Mouse (Mus musculus) heart, postnatal 4 days (tissue): ENCODE measurements around the gene Marcksl1. TPM values are rescaled to one million over a fixed set of nuclear protein-coding genes. Genes with fewer than 3 reads are reported as not detected.

Experiments
- DNase-seq: peaks from one replicate; pipeline ENCODE4 v3.0.0; 2021
- total RNA-seq, 2 experiments: library from RNA; stranded (reverse); gene quantifications; 2 replicates each; pipeline ENCODE4 v1.2.3; 2021

The Marcksl1 gene
- 10 to 100 TPM; 96.6 to 97.7 TPM for total RNA-seq

DNA sequence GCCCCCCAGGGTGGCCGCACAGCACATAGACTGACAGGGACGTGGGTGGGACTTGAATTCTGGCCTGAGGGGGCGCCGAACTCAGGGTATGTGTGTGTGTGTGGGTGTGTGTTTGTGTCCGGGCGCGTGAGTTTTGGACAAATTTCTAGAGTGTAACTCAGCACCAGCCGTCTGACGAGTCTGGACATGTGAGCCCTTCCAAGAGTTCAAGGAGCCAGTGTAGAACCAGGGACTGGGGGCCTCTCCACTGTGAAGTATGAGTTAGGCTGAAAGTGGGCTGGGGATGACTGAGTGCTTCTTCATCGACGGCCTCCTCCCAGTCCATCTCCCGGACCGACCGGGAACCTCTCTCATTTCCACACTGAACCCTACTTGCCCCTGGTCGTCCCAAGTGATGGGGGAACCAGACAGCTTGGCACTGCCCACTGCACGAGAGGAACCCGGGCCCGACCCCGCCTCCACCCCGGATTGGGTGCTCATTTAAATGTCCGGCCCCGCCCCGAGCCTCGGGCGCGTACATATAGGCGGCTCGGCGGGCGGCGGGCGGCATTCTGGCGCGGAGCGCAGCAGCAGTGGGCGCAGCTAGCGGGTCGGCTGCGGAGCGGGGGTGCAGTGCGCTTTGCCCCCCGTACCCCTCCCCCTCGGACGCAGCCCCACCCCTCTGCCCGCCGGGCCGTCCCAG lies at the start of gene Marcksl1:
Gene Marcksl1, plus strand, starts transcription at position 496 of the 682 bp plus-strand sequence.
- peak; percentile 93 for DNase-seq

DNA sequence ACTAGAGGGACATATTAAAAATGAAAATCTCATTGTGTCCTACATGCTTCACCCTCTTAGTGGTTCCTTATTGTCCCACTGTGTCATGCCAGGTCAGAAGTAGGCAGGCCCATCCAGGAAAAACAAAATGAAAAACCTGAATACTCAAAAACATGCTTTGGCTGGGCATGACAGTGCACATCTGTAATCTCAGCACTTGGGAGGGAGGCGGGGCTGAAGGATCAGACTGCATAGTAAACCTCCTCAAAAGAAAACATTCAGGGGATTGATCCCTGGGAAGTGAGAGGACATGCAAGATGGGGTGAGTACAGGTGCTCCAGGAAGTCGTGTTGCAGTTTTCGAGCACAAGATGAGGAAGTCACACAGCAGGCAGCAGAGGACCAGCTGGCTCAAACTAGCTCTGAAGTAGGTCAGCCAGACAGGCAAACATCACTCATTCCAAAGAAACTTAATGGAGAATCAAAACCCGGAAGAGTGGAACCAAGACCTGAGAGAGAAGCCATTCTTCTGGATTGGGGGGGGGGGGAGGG lies 49.0 kb upstream of the Marcksl1 start:
- DNase-seq: no peak

DNA sequence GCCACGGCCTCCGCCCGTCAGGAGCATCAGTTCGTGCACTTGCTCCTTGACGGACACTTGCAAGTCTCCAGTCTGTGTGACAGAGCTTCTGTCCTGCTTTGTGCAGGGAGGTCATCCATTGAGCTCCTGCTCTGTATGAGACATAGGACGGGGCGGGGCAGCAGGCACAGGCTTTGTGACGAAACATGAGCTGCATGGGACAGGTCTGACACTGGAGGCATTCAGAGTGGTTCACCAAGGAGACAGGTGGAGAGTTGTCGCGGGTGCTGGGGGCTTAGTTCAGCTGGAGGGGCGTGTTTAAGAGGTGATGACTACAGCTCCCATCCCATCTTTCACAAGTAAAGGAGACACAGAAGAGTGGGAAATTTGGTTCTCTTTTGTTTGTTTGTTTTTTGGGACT lies 37.3 kb upstream of the Marcksl1 start:
- DNase-seq: no peak

DNA sequence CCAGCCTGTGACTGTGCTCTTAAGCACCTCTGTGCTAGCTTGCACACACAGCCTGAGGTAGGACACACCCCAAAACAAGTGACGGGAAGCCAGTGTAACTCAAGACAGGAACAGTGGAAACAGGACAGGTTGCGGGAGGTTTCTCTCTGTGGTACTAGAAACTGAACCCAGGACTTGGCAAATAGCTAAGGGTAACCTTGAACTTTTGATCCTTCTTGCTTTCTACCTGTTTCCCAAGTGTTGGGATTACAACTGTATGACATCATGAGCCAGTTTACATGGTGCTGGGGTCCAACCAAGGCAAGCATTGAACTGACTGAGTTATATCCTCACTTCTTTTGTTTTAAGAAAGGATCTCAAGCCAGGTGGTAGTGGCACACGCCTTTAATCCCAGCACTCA lies 33.5 kb upstream of the Marcksl1 start:
- DNase-seq: no peak

DNA sequence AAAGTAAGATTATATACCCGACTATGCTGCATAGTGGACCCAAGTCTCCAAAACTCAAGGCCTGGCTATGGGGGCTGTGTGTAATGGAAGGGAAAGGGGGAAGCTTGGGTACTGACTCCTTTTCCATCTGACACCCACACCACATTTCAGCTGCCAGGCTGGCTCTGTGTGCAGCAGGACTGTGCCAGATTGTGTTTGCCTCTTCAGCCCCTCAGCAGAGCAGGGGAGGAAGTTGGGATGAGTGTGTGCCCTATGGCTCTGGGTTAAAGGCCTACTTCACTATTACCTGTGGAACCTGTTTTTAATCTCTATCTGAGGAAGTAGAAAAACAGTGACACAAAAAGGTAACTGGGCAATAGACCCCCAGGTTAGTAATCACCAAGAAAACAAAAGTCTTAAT lies 32.3 kb upstream of the Marcksl1 start:
- no peak for DNase-seq

DNA sequence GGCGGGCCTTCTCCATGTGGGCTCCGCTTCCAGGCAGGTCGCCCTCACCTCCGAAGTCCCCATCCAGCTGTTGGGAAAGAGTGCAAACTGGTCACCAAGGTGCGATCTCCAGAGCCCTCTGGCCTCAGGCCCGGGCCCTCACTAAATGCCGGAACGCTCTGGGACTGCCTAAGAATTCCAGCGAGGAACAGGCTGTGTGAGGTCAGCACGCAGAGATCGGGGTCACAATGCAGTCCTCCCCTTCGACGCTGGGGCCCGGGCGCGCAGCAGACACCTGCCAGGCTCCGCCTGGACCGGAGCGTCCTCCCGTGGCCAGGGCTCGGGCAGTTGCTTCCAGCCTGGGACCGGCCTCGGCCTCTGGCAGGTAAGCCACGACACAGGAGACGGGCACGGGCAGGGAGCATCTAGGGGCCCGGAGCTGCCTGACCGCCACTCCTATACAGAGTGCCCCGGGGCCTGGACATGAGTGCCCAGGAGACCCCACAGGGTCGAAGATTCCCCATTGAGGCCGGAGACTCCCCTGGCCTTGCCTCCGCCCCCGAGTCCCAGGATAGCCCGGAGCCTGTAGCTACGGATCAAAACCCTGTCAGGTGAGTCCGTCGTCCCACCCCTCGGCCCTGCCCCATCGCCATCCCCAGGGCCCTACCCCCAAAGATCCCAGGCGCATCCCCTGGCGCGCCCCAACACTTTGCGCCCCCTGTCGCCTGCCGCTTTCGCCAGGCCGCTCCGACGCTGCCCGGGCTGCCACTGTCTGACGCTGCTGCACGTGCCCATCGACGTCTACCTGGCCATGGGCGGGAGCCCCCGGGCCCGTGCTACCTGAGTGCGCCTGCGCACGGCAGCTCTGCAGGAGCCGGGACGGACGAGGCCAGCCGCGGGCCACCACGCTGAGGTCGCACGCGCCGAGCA lies 22.2 kb upstream of the Marcksl1 start, which contains the start of the genes Tssk3 and Fam229a:
Gene Tssk3, minus strand, starts transcription at position 51 of the 909 bp plus-strand sequence.
Gene Fam229a, plus strand, starts transcription at position 219 of the 909 bp plus-strand sequence.
- no peak for DNase-seq

DNA sequence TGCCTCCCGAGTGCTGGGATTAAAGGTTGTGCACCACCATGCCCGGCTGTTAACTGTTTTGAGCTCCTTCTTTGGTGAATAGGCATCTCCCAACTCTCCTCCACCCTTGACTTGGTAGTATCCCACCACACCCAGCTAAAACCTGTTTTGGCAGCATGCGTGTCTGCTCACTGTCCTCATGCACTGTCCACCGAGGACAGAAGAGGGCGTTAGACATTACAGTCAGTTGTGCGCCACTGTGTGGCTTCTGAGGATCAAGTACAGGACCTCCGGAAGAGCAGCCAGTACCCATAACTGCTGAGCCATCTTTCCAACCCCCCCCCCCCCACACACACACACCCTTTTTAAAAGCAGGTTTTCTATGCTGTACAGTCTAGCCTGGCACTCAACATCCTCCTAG lies 18.7 kb upstream of the Marcksl1 start:
- no peak for DNase-seq

DNA sequence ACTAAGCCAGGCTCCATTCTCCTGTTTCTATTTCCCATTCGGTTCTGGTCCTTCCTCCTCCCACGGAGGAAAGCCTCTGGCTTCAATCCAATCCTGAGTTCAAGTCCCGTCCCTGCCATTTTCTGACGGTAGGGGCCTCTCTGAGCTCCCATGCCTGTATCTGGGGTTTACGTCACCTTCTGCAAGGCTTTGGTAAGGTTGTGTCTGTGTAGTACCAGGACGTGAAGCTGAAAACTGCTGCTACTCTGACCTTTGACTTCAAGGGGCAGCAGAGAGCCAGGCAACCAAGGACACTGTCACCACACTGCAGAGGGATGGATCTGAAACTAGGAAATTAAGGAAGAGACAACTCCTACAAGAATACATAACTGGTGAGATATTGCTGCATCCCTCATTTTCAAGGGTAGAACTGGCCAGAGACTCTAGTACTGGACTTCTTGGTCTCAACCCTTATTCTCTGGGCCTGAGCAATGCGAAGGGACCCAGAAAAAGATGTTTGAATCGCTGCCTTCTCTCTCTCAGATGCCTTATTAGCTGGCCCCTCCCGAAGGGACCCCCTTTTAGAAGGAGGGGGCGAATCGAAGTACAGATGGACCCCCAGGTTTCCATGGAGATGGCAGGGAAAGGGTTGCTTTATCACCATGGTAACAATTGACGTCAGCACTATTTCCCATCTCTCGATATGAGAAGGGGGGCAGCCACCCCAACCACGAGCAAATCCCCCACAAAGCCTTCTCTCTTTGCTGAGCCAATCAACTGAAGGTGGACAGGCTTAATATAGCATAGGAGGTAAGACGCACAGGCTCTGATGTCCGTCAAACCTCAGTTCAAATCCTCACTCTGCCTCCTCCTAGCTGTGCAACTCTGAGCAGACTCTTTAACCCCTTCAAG lies 17.5 kb upstream of the Marcksl1 start:
- DNase-seq: no peak

DNA sequence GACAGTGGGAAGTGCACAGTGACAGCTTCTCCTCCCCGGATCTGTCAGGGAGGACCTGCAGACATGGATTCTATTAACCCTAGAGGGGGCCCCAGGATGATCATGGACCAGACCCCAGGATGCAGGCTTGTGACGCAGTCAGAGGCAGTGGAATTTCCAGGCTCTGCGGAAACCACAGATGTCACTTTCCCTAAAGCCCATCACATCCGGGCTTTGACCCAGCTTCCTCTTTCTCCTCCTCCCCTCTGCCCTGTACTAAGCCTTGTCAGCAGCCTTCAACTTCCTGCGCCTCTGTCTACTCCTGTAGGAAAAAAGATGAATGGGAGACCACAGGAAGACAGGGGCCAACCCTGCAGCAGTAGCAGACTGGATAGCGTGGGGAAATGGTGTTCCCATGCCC lies 16.8 kb upstream of the Marcksl1 start:
- no peak for DNase-seq

DNA sequence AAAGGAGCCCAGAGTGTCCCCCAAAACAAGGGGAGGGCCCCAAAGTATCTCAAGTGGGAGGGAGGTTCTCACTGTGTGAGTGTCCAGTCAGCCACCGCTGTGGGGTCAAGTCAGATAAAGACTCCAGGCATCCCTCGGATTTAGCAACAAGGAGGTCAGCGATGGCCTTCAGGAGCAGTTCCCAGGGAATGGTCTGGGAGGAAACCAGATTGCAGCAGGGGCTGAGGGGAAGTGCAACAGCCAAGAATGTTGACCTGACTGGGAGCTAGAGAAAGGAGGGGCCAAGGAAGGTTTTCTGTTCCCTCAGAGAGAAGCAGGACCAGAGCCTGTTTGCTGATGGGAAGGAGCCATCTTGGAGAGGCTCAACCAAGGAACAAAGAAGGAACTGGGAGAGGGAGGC lies 14.4 kb upstream of the Marcksl1 start:
- no peak for DNase-seq

DNA sequence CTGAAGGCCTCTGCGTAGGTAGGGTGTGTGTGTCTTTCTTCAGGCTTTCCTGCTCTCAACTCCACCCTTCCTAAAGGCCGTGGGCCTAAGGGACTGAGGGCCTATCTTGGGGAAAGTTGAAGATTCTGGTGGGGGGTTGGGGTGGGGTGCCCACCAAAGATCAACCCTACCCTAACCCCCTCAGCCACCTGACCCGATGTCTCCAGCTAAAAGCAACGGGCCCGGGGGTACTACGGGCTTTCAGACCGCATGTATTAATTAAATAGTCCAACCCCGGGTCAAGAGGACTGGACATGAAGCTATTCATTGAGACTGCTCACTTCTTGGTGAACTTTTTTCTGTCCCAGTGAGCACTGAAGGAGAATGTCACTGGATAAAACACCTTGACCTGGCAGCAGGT lies 13.4 kb upstream of the Marcksl1 start:
- no peak for DNase-seq

DNA sequence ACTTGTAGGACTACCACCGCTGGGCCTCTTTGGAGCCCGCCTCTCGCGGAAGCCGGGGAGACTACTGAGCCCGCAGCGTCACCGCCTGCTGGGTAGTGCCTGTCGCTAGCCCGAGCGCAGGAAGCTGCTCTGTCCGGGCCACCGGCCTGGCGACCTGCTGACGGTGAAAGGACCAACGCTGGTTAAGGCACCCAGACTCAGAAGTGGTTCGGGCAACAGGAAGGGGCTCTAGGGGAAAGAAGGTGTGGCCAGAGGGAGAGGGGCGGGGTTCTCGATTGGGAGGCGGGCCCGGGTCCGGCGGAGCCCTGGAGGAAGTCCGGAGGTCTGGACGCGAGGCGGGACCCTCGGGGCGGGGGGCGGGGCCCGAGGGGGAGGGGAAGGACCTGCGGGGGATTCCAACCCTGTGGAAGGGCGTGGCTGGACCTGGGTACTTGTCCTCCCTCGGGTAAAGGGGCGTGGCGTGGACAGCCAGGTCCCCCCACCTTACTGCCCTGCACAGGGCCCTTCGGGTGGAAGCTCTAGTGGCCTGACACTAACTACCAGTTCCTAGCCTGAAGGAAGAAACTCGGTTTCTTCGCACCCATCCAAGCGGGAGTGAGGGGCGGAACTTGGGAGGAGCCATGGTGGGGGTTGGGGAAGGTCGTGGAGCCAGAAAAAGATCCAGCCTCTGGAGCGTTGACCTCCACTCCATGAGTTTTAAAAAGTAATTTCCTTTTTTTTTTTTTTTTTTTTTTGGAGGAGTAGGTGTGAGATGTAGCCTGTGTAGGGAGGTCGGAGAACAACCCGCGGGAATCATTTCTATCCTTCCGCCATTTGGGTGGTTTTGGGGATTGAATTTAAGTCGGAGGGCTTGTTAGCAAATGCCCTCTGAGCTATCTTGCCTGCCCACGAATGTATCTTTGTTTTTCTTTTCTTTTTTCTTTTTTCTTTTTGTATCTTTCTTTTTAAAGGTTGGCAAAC lies 12.5 kb upstream of the Marcksl1 start:
- peak; percentile 92 for DNase-seq

DNA sequence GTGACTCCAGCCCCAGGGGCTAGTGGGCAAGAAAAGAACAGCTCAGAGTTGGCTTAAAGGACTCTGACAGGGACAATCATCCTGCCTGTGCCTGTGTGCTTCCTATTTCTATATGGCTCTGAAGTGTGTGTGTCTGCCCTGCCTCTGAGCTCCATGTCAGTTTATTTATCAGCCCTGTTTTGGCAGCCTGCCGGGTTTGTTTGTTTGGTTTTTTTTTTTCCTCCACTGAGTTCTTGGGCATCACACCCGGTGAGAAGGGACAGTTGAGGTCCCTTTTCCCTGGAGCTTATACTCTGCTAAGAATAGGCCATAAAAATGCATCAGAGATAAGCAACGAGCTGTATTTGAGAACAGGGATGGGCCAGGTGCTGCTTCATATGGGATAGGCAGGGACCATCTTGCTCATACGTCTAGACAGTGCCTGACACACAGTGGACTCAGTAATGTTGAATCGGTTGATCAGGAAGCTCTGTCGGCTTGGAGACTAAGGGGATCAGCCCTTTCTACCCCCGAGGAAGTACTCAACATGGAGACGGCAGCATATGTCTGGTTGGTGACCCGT lies 11.0 kb upstream of the Marcksl1 start:
- DNase-seq: no peak

DNA sequence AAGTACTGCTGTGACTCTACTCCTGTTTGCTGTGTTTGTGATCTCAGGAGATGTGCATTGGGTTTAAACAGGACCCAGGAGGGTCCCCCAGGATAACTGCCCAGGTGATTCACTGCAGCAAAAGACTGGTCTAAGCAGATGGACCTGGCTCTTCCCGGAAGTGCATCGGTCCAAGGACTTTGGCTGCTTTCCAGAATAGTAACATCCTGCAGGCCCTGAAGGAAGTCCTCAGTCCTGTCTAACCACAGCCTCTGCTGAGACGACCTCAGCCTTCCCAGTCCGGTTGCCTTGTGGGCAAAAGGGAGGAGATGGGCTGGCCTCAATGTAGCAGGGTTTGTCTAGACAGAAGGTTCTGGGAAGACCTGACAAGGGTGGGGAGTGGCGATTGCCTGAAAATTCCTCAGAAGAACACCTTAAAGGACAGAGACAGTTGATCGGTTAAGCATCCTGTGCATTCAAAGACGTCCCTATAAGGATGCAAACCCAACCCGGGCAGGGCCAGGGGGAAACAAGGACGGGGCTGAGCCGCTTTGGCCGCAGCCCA lies 10.4 kb upstream of the Marcksl1 start:
- DNase-seq: no peak

DNA sequence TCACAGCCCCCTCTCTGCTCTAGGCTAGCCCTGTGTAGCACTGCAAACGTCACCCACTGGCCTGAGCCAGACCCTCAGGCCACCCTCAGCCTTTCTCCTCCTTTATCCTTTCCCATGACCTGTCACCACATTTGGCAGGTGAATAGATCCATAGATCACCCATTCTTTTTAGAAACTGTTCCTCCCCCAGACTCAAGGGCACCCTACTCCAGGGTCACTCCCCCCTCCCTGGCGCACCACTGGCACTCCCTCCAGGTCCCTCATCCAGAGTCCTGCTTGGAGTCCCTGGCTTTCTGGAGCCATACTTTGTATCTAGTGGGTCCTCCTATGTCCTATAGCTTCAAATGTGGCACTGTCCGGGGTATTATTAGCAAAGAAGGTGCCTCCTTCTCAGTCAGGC lies 7.9 kb upstream of the Marcksl1 start:
- DNase-seq: no peak

DNA sequence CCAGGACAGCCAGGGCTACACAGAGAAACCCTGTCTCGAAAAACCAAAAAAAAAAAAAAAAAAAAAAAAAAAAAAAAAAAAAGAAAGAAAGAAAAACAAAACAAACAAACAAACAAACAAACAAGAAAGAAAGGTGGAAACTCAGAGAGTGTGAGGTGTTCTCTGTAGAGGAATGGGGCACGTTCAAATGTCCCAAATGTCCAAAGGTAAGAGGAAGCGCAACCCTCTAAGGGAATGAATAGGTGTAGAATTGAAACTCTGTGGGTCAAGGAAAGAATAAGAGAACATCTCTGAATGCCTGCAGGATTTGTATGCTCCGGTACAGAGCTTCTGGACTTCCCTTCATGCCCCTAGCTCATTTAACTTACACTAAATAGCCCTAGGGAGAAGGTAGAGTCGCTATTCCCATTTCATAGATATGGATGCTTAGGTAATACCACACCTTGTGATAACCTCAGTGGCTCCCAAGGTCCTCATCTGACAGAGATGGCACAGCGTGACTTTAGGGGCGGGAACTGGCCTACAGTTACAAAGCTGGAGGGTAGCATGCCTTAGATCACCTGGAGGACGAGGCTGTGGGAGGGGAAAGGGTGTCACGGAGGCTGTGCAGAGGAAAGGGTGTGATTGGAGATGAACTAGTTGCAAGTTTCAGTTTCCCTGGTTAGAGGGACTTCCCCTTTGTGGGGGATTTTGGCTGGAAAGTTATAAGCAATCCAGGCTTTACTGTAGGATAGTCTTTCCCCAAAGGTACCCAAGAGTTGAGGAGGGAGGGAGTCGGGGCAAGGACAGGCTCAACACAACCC lies 5.7 kb upstream of the Marcksl1 start:
- DNase-seq: no peak

DNA sequence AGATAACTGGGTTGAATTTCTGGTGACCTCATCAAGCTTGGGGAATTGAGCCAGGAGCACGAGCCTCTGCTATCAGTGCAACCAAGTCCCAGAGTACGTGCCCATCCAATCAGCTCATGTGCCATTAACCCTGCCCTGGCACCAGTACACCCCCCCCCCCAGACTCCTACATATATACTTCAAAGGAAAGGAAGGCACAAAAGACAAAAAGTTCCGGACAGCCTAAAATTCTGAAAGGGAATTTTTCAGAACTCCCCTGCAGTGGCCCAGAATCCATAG lies 5.2 kb upstream of the Marcksl1 start:
- peak; percentile 53 for DNase-seq

DNA sequence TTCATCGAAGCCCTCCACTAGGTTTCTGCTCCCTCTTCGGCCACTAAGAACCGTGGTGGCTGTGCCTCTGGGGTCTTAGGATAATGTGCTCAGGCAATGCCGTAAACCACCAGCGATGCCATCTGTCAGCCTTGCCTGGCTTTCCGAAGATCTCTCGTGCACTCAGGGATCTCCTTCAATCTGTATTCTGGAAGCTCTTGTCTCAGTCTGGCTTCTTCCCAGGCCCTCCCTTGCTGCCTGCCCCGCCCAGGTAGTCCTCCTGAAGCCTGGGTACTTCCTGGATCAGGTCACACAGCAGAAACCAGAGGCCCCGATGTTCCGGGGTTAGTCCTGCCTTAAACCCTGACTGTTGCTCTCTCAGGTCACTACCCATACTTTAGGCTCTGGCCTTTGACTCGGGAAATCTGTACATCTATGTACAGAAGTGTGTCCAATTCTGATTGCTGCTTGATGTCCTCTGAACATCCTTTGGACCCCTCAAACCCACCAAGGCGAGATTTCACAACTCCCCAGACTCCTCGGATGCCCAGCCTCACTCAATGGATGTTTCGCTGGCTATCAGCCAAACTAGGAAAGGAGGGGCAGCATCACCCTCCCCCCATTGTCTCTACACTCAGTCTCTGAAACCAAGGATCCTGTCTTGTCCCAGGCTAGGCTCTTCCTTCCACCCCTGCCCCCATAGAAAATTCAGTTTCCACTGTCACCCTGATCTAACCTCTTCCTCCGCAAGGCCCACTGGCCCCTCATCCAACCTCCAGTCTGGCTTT lies 4.4 kb upstream of the Marcksl1 start:
- DNase-seq: no peak

DNA sequence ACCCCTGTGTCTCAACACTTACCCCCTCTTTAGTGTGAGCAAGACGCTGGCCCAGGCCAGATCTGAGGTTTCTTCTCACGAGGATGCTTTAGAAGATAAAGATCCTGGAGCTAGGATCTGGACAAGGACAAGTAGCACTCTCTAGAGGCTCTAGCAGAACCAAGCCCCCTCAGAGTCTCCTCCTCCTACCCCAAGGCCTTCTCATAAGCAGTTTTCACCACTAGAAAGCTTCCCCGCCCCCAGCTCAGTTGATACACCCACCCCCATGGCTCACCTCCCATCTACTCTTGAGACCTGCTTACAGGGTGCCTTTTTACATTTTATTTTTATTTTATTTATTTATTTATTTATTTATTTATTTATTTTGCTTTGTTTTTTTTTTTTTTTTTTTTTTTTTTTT lies 3.7 kb upstream of the Marcksl1 start:
- no peak for DNase-seq
